Mouse (Mus musculus) gastrocnemius, postnatal 25 days (tissue): ENCODE results near the gene Ckap2l. TPM values are rescaled to one million over a fixed set of nuclear protein-coding genes. Genes with fewer than 3 reads are reported as not detected.

Experiments
- DNase-seq: peaks from one replicate; pipeline ENCODE4 v3.0.0; 2022
- total RNA-seq, 2 experiments: library from RNA; stranded (reverse); gene quantifications; 1 replicate in 1 of 2; 2 replicates in 1 of 2; pipeline ENCODE4 v1.2.3; 2021

The Ckap2l gene
- total RNA-seq, 2 experiments from 2014 or later: 0.49 to 0.64 TPM

- no peak for DNase-seq
Measured at GRCm38 (mm10) chr2:129234731-129235130, 62.3 kb downstream of the Ckap2l start.

GRCm38 (mm10) chr2:129233803-129234477, 63.1 kb downstream of the Ckap2l start:
- DNase-seq: no peak

GRCm38 (mm10) chr2:129233218-129233617, 63.8 kb downstream of the Ckap2l start:
- no peak for DNase-seq

GRCm38 (mm10) chr2:129232484-129232883, 64.5 kb downstream of the Ckap2l start:
- no peak for DNase-seq

GRCm38 (mm10) chr2:129232023-129232422, 65.0 kb downstream of the Ckap2l start:
- DNase-seq: no peak

- DNase-seq: no peak
Measured at GRCm38 (mm10) chr2:129229316-129229715, 67.7 kb downstream of the Ckap2l start.

GRCm38 (mm10) chr2:129228571-129228970, 68.4 kb downstream of the Ckap2l start:
- no peak for DNase-seq

- no peak for DNase-seq
Measured at GRCm38 (mm10) chr2:129227709-129228108, 69.3 kb downstream of the Ckap2l start.

- DNase-seq: no peak
Measured at GRCm38 (mm10) chr2:129227011-129227529, 69.9 kb downstream of the Ckap2l start.

- no peak for DNase-seq
Measured at GRCm38 (mm10) chr2:129226296-129226851, 70.6 kb downstream of the Ckap2l start.

GRCm38 (mm10) chr2:129225251-129225819, 71.7 kb downstream of the Ckap2l start:
- DNase-seq: no peak

GRCm38 (mm10) chr2:129224178-129224577, 72.8 kb downstream of the Ckap2l start:
- DNase-seq: no peak

- no peak for DNase-seq
Measured at GRCm38 (mm10) chr2:129221097-129221632, 75.8 kb downstream of the Ckap2l start.

GRCm38 (mm10) chr2:129218537-129219105, 78.4 kb downstream of the Ckap2l start:
- DNase-seq: no peak

Other genes with a start within 250 kb of the Ckap2l start
- not detected for gene Vinac1, start 249.0 kb downstream of the Ckap2l start, total RNA-seq
- gene Ttl, start 231.3 kb downstream of the Ckap2l start, total RNA-seq: 1 to 10 TPM; 6.0 to 6.3 TPM
- 10 to 100 TPM; 10.7 to 11.4 TPM for gene Polr1b, start 196.2 kb downstream of the Ckap2l start, total RNA-seq
- gene Chchd5, start 167.5 kb downstream of the Ckap2l start, total RNA-seq: 1 to 10 TPM; 7.4 to 8.4 TPM
- 10 to 100 TPM in 1 of 2 experiments, 1 to 10 TPM in 1; 5.6 to 11.5 TPM for gene Slc20a1, start 98.4 kb downstream of the Ckap2l start, total RNA-seq
- gene Il1a, start 12.8 kb upstream of the Ckap2l start, total RNA-seq: not detected
- not detected for gene Il1b, start 73.9 kb upstream of the Ckap2l start, total RNA-seq
- not detected for gene F830045P16Rik, start 239.4 kb upstream of the Ckap2l start, total RNA-seq